ENCODE assay signal across 9 mouse cellular contexts in the genomic region with DNA sequence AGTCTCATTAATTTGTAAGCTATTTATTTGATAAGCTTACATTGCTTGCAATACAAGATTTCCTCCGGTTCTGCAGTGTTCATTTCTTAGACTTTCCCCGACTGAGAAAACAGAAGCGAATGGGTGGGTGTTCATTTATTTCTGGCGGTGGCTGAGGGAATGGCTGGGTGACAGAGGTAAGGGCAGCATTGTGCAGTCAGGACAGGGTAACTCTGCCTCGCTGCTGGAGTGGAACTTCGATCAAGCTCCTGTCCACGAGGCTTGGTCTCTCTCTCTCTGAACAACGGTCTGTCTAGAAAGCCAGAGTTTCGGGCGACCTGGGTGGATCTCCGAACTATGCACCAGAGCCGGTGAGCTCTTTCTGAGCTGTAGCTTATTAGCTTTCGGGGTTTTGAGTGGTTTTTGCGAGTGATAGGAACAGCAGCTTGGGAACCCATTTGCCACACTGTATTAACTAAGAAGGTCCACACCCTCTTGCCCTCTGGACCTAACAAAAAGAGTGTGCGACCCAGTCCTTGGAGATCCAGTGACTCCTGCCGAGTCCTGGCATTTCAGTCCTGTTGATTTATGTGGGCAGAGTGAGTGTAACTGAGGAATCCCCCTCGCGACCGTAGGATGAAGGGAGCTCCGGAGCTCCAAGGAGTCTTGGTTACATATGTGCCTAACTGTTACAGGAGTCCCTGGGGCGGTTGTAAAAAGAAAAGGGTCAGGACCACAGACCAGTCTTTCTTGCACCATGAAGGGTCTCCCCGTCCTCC. TPM values are rescaled to one million over a fixed set of nuclear protein-coding genes. Genes with fewer than 3 reads are reported as not detected.
DNase-seq lines count a peak whose midpoint lies in the region; ATAC-seq and TF ChIP-seq lines count a peak whose summit lies in the region.
"Had no signal": no experiment of that assay in that cellular context is flagged by ENCODE, and none has a peak within 500 bp of the region (broad histone marks: within the 10 kb centered on the region; RNA-seq: fewer than 3 reads in every experiment).

No protein-coding gene starts in this region.

- peaks cover 13% of the 10 kb centered on the region for H3K27me3 ChIP-seq in embryonic facial prominence, embryonic 13.5 days
- H3K27me3 ChIP-seq in hindbrain, embryonic 16.5 days (replicated peaks; ENCODE audit: control insufficient read depth, insufficient read depth, low read length), result peaks cover 4% of the 10 kb centered on the region

- no peak for TF ChIP-seq CTCF in layer of hippocampus, adult 2 months (conservative IDR thresholded peaks at IDR 0.05)

- ATAC-seq in embryonic facial prominence, embryonic 13.5 days (ENCODE audit: insufficient number of reproducible peaks, insufficient read depth, low FRiP score, low TSS enrichment, low read depth), result 0 out of 2 replicates have a peak, but pooled peaks have one; percentile 38
- peak; percentile 73 for ATAC-seq in hindbrain, embryonic 16.5 days
- ATAC-seq in megakaryocyte progenitor cell, adult 5-6 weeks (replicated peaks; ENCODE audit: poor library complexity), result peak; percentile 14

- no peak overlapping the region for H3K27ac ChIP-seq in layer of hippocampus, adult 2 months
- H3K27ac ChIP-seq in embryonic facial prominence, embryonic 13.5 days, result no peak overlapping the region
- no peak overlapping the region for H3K27ac ChIP-seq in hindbrain, embryonic 16.5 days (ENCODE audit: low read depth, low read length)

- 16% methylated on average over 22 of the region's 22 CpGs for WGBS in embryonic facial prominence, embryonic 13.5 days
- WGBS in hindbrain, embryonic 16.5 days, result 21% methylated on average over 22 of the region's 22 CpGs

- H3K9me3 ChIP-seq in embryonic facial prominence, embryonic 13.5 days, result no peaks in the 10 kb centered on the region
- no peaks in the 10 kb centered on the region for H3K9me3 ChIP-seq in hindbrain, embryonic 16.5 days (ENCODE audit: control insufficient read depth, low read length)

- H3K4me3 ChIP-seq in layer of hippocampus, adult 2 months, result peak overlapping the region; percentile 72
- H3K4me3 ChIP-seq in embryonic facial prominence, embryonic 13.5 days, result peak overlapping the region; percentile 64
- peak overlapping the region; percentile 63 for H3K4me3 ChIP-seq in hindbrain, embryonic 16.5 days (ENCODE audit: low read length)

- H3K9ac ChIP-seq in embryonic facial prominence, embryonic 13.5 days, result peak overlapping the region; percentile 82
- peak overlapping the region; percentile 76 for H3K9ac ChIP-seq in hindbrain, embryonic 16.5 days (ENCODE audit: low read depth, low read length)

- DNase-seq in layer of hippocampus, adult 2 months (ENCODE audit: low spot score in 2 of 2), result no peak
- DNase-seq in layer of hippocampus, adult 9-11 months, result no peak
- DNase-seq in ovary, adult 18-20 months (ENCODE audit: low spot score), result no peak
- DNase-seq in thymus, postnatal 4 days, result no peak
- DNase-seq in cerebellum, adult 9-10 months, result no peak

- no peaks in the 10 kb centered on the region for H3K36me3 ChIP-seq in embryonic facial prominence, embryonic 13.5 days
- H3K36me3 ChIP-seq in hindbrain, embryonic 16.5 days (ENCODE audit: control insufficient read depth, insufficient read depth, low read length), result no peaks in the 10 kb centered on the region

- H3K4me2 ChIP-seq in embryonic facial prominence, embryonic 13.5 days, result peak overlapping the region; percentile 73
- H3K4me2 ChIP-seq in hindbrain, embryonic 16.5 days (ENCODE audit: low read length), result peak overlapping the region; percentile 96

- H3K4me1 ChIP-seq in embryonic facial prominence, embryonic 13.5 days, result peaks cover 12% of the 10 kb centered on the region
- H3K4me1 ChIP-seq in hindbrain, embryonic 16.5 days (ENCODE audit: control insufficient read depth, insufficient read depth, low read depth, low read length), result peaks cover 8% of the 10 kb centered on the region

RNA-seq across cellular contexts. Expression of a gene that starts 0.5 kb away (rescaled TPM):
- total RNA-seq in layer of hippocampus, adult 2 months (2021), result 10 to 100 TPM in 1 of 2 experiments, 1 to 10 TPM in 1; 9.0 to 10.4 TPM
- 8.2 and 11.6 TPM in 2 replicates for polyA plus RNA-seq in embryonic facial prominence, embryonic 13.5 days (2015; fragmentation: Nextera tagmentation; extraction: Ambion mirVana)
- polyA plus RNA-seq in hindbrain, embryonic 16.5 days (2015; fragmentation: Nextera tagmentation; extraction: Ambion mirVana), result 3.3 and 4.6 TPM in 2 replicates
- not detected in 2 replicates for total RNA-seq in megakaryocyte progenitor cell, adult 5-6 weeks (2015)
- total RNA-seq in megakaryocyte progenitor cell, adult 5-6 weeks (2017), result not detected in 2 replicates

RNA-seq across cellular contexts. Expression of a gene that starts 54.6 kb away (rescaled TPM):
- total RNA-seq in layer of hippocampus, adult 2 months (2021), result not detected
- polyA plus RNA-seq in embryonic facial prominence, embryonic 13.5 days (2015; fragmentation: Nextera tagmentation; extraction: Ambion mirVana), result not detected in 2 replicates
- polyA plus RNA-seq in hindbrain, embryonic 16.5 days (2015; fragmentation: Nextera tagmentation; extraction: Ambion mirVana), result not detected in 2 replicates
- total RNA-seq in megakaryocyte progenitor cell, adult 5-6 weeks (2015), result not detected in 2 replicates
- not detected in 2 replicates for total RNA-seq in megakaryocyte progenitor cell, adult 5-6 weeks (2017)
- total RNA-seq: layer of hippocampus, postnatal 25 days had no signal

Comparison
In these comparisons a context has a peak if more than half of its experiments do, and no peak if none do; other contexts are left out.
1. ATAC-seq: peak in every context shown above with its lines; median percentile 73 in hindbrain, embryonic 16.5 days; 38 in embryonic facial prominence, embryonic 13.5 days; 14 in megakaryocyte progenitor cell, adult 5-6 weeks.
2. RNA of a gene that starts 0.5 kb away (total RNA-seq): 9.0 to 10.4 TPM in layer of hippocampus, adult 2 months; not detected in megakaryocyte progenitor cell, adult 5-6 weeks; every median in the first group is over 4 times any median in the second.
3. Peak in every context shown above with its lines, with median percentiles within 50 percentile points of each other: H3K4me3 ChIP-seq.